ENCODE assay signal across 11 mouse cellular contexts in genomic region chr8:61397755-61398154, GRCm38 (mm10).
DNase-seq lines count a peak whose midpoint lies in the region; ATAC-seq lines count a peak whose summit lies in the region.
"Had no signal": no experiment of that assay in that cellular context is flagged by ENCODE, and none has a peak within 500 bp of the region (broad histone marks: within the 10 kb centered on the region; RNA-seq: fewer than 3 reads in every experiment).

No protein-coding gene starts in this region.

- no peaks in the 10 kb centered on the region for H3K9me3 ChIP-seq in liver, embryonic 12.5 days (replicated peaks)
- no peaks in the 10 kb centered on the region for H3K9me3 ChIP-seq in stomach, embryonic 16.5 days (replicated peaks; ENCODE audit: control insufficient read depth, low read length)
- no peaks in the 10 kb centered on the region for H3K9me3 ChIP-seq in midbrain, embryonic 11.5 days (ENCODE audit: control insufficient read depth, low read length)
- H3K9me3 ChIP-seq: embryonic facial prominence, embryonic 13.5 days; hindbrain, embryonic 15.5 days had no signal

- H3K27ac ChIP-seq in liver, embryonic 12.5 days = no peak overlapping the region
- peak overlapping the region; percentile 51 for H3K27ac ChIP-seq in stomach, embryonic 16.5 days (ENCODE audit: low read length)
- H3K27ac ChIP-seq in midbrain, embryonic 11.5 days (ENCODE audit: low read depth, low read length) = no peak overlapping the region
- H3K27ac ChIP-seq: embryonic facial prominence, embryonic 13.5 days; hindbrain, embryonic 15.5 days; liver, embryonic 14.5 days had no signal

- 0 out of 2 replicates have a peak, but pooled peaks cover 4% of the 10 kb centered on the region for H3K36me3 ChIP-seq in liver, embryonic 12.5 days
- H3K36me3 ChIP-seq in stomach, embryonic 16.5 days (ENCODE audit: control insufficient read depth, insufficient read depth, low read length) = 0 out of 2 replicates have a peak, but pooled peaks cover 7% of the 10 kb centered on the region
- no peaks in the 10 kb centered on the region for H3K36me3 ChIP-seq in midbrain, embryonic 11.5 days (ENCODE audit: control insufficient read depth, insufficient read depth, low read length)
- H3K36me3 ChIP-seq: hindbrain, embryonic 15.5 days had no signal

- no peak overlapping the region for H3K9ac ChIP-seq in liver, embryonic 12.5 days
- H3K9ac ChIP-seq in stomach, embryonic 16.5 days (ENCODE audit: low read length) = no peak overlapping the region
- no peak overlapping the region for H3K9ac ChIP-seq in midbrain, embryonic 11.5 days (ENCODE audit: low read length)
- H3K9ac ChIP-seq: embryonic facial prominence, embryonic 13.5 days; hindbrain, embryonic 15.5 days; liver, embryonic 14.5 days had no signal

- 54% methylated on average over 7 of the region's 7 CpGs for WGBS in liver, embryonic 12.5 days (ENCODE audit: insufficient replicate concordance)
- WGBS in stomach, embryonic 16.5 days = 52% methylated on average over 7 of the region's 7 CpGs
- WGBS in midbrain, embryonic 11.5 days = 92% methylated on average over 7 of the region's 7 CpGs

- no peaks in the 10 kb centered on the region for H3K27me3 ChIP-seq in liver, embryonic 12.5 days (replicated peaks)
- H3K27me3 ChIP-seq in stomach, embryonic 16.5 days (ENCODE audit: control insufficient read depth, insufficient read depth, low read length) = no peaks in the 10 kb centered on the region
- H3K27me3 ChIP-seq in midbrain, embryonic 11.5 days (ENCODE audit: control insufficient read depth, insufficient read depth, low read length) = no peaks in the 10 kb centered on the region
- H3K27me3 ChIP-seq: embryonic facial prominence, embryonic 13.5 days; hindbrain, embryonic 15.5 days had no signal

- H3K4me3 ChIP-seq in liver, embryonic 12.5 days = no peak overlapping the region
- H3K4me3 ChIP-seq in stomach, embryonic 16.5 days (replicated peaks; ENCODE audit: low read length) = no peak overlapping the region
- H3K4me3 ChIP-seq in midbrain, embryonic 11.5 days (ENCODE audit: low read depth, low read length) = no peak overlapping the region
- H3K4me3 ChIP-seq: embryonic facial prominence, embryonic 13.5 days; hindbrain, embryonic 15.5 days had no signal

- ATAC-seq in liver, embryonic 12.5 days = peak; percentile 42
- ATAC-seq in stomach, embryonic 16.5 days (ENCODE audit: insufficient read depth, low FRiP score) = peak; percentile 83
- ATAC-seq in midbrain, embryonic 11.5 days (ENCODE audit: low FRiP score) = no peak

- peak; percentile 63 to 69 for DNase-seq in adrenal gland, adult (ENCODE audit: inconsistent age in 2 of 2, low spot score in 1 of 2)
- DNase-seq in adrenal gland, postnatal 4 days (ENCODE audit: low spot score in 2 of 2) = no peak
- DNase-seq in heart, postnatal 4 days = peak; percentile 31
- no peak for DNase-seq in midbrain, embryonic 11.5 days (ENCODE audit: low spot score, missing footprints)
- no peak for DNase-seq in thymus, postnatal 25 days
- no peak for DNase-seq in right cerebral cortex, postnatal 10 days (ENCODE audit: low spot score in 2 of 2)

- peaks cover 16% of the 10 kb centered on the region for H3K4me1 ChIP-seq in liver, embryonic 12.5 days
- peaks cover 13% of the 10 kb centered on the region; the same call in 1 of the 2 replicates for H3K4me1 ChIP-seq in stomach, embryonic 16.5 days (ENCODE audit: control insufficient read depth, insufficient read depth, low read length)
- peaks cover 2% of the 10 kb centered on the region for H3K4me1 ChIP-seq in midbrain, embryonic 11.5 days (ENCODE audit: control insufficient read depth, insufficient read depth, low read length)

- no peak overlapping the region for H3K4me2 ChIP-seq in liver, embryonic 12.5 days
- H3K4me2 ChIP-seq in stomach, embryonic 16.5 days (ENCODE audit: low read depth, low read length) = no peak overlapping the region
- H3K4me2 ChIP-seq in midbrain, embryonic 11.5 days = no peak overlapping the region
- H3K4me2 ChIP-seq: embryonic facial prominence, embryonic 13.5 days; hindbrain, embryonic 15.5 days had no signal

Comparison
In these comparisons a context has a peak if more than half of its experiments do, and no peak if none do; other contexts are left out.
1. DNase-seq: peak in adrenal gland, adult (2 of 2) and heart, postnatal 4 days (single experiment); none in adrenal gland, postnatal 4 days (0 of 2), midbrain, embryonic 11.5 days (single experiment), thymus, postnatal 25 days (single experiment) and right cerebral cortex, postnatal 10 days (0 of 2).